Mouse (Mus musculus): ENCODE data around the gene Vnn1. TPM values are rescaled to one million over a fixed set of nuclear protein-coding genes. Genes with fewer than 3 reads are reported as not detected.

Vnn1 gene
- total RNA-seq (2023) = 0.38 TPM in 1 of 4 replicates, not detected in the others

GRCm38 (mm10) chr10:23894601-23895349 is at the start of gene Vnn1:
Gene Vnn1, plus strand, starts transcription at chr10:23894688.

GRCm38 (mm10) chr10:23851228-23851912 is 43.1 kb upstream of the Vnn1 start, which contains the start of gene Vnn3:
Gene Vnn3, plus strand, starts transcription at chr10:23851462.

GRCm38 (mm10) chr10:23920056-23920455 is 25.6 kb downstream of the Vnn1 start, which contains the start of gene Taar1:
Gene Taar1, plus strand, starts transcription at chr10:23920356.

GRCm38 (mm10) chr10:23938312-23938711 is 43.8 kb downstream of the Vnn1 start, which contains the start of gene Taar2:
Gene Taar2, plus strand, starts transcription at chr10:23938572.

GRCm38 (mm10) chr10:23949508-23950005 is 55.1 kb downstream of the Vnn1 start, which contains the start of gene Taar3:
Gene Taar3, plus strand, starts transcription at chr10:23949558.

Other genes with a start within 250 kb of the Vnn1 start
- 723 to 1,085 TPM (median 929 TPM) in 4 replicates for gene Rps12, start 107.4 kb upstream of the Vnn1 start, total RNA-seq (2023)
- not detected in 4 replicates for gene Slc18b1, start 97.7 kb upstream of the Vnn1 start, total RNA-seq (2023)
- not detected in 4 replicates for gene Vnn3, start 43.2 kb upstream of the Vnn1 start, total RNA-seq (2023)
- not detected in 4 replicates for gene Taar1, start 25.7 kb downstream of the Vnn1 start, total RNA-seq (2023)
- not detected in 4 replicates for gene Taar2, start 43.9 kb downstream of the Vnn1 start, total RNA-seq (2023)
- gene Taar3, start 54.9 kb downstream of the Vnn1 start, total RNA-seq (2023) = not detected in 4 replicates
- not detected in 4 replicates for gene Taar4, start 65.8 kb downstream of the Vnn1 start, total RNA-seq (2023)
- gene Taar5, start 76.0 kb downstream of the Vnn1 start, total RNA-seq (2023) = not detected in 4 replicates
- not detected in 4 replicates for gene Taar6, start 91.0 kb downstream of the Vnn1 start, total RNA-seq (2023)
- not detected in 4 replicates for gene Taar7a, start 98.8 kb downstream of the Vnn1 start, total RNA-seq (2023)
- gene Taar7b, start 105.3 kb downstream of the Vnn1 start, total RNA-seq (2023) = not detected in 4 replicates
- gene Taar7d, start 132.5 kb downstream of the Vnn1 start, total RNA-seq (2023) = not detected in 4 replicates
- gene Taar7e, start 142.9 kb downstream of the Vnn1 start, total RNA-seq (2023) = not detected in 4 replicates
- not detected in 4 replicates for gene Taar7f, start 154.8 kb downstream of the Vnn1 start, total RNA-seq (2023)
- gene Taar8a, start 181.8 kb downstream of the Vnn1 start, total RNA-seq (2023) = not detected in 4 replicates
- gene Taar8b, start 197.6 kb downstream of the Vnn1 start, total RNA-seq (2023) = not detected in 4 replicates
- not detected in 4 replicates for gene Taar8c, start 207.2 kb downstream of the Vnn1 start, total RNA-seq (2023)
- not detected in 4 replicates for gene Taar9, start 214.8 kb downstream of the Vnn1 start, total RNA-seq (2023)

All from B cell, adult 62 days (primary cell).